Comparison of ENCODE assay signal across 12 mouse cellular contexts in the genomic region with DNA sequence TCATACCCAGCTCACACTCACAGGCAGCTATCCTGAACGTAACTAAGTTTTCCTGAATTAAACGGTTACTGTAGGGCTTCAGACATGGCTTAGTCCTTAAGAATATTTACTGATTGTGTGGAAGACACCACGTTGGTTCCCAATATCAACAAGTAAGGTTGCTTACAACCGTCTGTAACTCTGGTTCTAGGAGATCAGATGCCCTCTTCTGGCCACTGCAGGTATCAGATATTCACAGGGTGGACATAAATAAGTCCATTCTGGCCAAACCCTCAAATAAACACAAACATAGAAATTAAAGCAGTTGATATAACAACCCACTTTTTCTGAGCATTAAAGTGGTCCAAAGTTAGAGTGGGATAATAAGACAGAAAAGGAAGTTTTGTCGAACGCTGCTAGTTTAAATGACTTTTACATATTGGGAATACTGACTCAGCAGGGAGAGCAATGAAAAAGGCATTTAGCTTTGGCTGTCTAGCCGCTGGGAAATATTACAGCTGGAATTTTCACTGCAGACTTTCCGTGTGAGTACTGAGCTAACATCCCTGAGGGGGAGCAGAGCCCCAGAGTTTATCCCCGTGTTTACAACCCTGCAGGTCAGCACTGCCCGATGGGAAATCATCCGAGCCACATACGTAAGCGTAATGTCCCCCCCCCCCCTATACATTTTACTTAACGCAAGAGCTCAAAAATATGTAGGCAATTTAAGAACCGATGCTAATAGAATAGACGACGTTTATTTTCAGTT.
A peak's percentile ranks its signal among the peaks of the same experiment; 100 is the strongest.
DNase-seq lines count a peak whose midpoint lies in the region; ATAC-seq and TF ChIP-seq lines count a peak whose summit lies in the region.
"Had no signal": no experiment of that assay in that cellular context is flagged by ENCODE, and none has a peak within 500 bp of the region (broad histone marks: within the 10 kb centered on the region; RNA-seq: fewer than 3 reads in every experiment).

No protein-coding gene starts in this region.

- H3K9me3 ChIP-seq in hindbrain, postnatal 0 days (ENCODE audit: low read length): no peaks in the 10 kb centered on the region
- H3K9me3 ChIP-seq in hindbrain, embryonic 16.5 days (ENCODE audit: control insufficient read depth, low read length): no peaks in the 10 kb centered on the region
- H3K9me3 ChIP-seq in E14TG2a.4 (ENCODE audit: low read length): peaks cover 5% of the 10 kb centered on the region; the same call in 1 of the 2 replicates
- H3K9me3 ChIP-seq: heart, embryonic 13.5 days; lung, embryonic 15.5 days; neural tube, embryonic 12.5 days had no signal

- no peak overlapping the region for H3K4me3 ChIP-seq in hindbrain, postnatal 0 days (ENCODE audit: low read length)
- H3K4me3 ChIP-seq in hindbrain, embryonic 16.5 days (ENCODE audit: low read length): no peak overlapping the region
- H3K4me3 ChIP-seq in E14TG2a.4 (replicated peaks; ENCODE audit: low read length): no peak overlapping the region
- H3K4me3 ChIP-seq: erythroblast, embryonic 14.5 days; heart, embryonic 13.5 days; lung, embryonic 15.5 days; neural tube, embryonic 12.5 days had no signal

- no peak overlapping the region for H3K9ac ChIP-seq in hindbrain, postnatal 0 days (replicated peaks; ENCODE audit: low read length)
- no peak overlapping the region for H3K9ac ChIP-seq in hindbrain, embryonic 16.5 days (ENCODE audit: low read depth, low read length)
- H3K9ac ChIP-seq: heart, embryonic 13.5 days; lung, embryonic 15.5 days; neural tube, embryonic 12.5 days had no signal

- H3K27me3 ChIP-seq in hindbrain, postnatal 0 days (ENCODE audit: insufficient read depth, low read length): no peaks in the 10 kb centered on the region
- no peaks in the 10 kb centered on the region for H3K27me3 ChIP-seq in hindbrain, embryonic 16.5 days (replicated peaks; ENCODE audit: control insufficient read depth, insufficient read depth, low read length)
- no peaks in the 10 kb centered on the region for H3K27me3 ChIP-seq in E14TG2a.4 (ENCODE audit: insufficient read depth, low read length)
- H3K27me3 ChIP-seq: heart, embryonic 13.5 days; lung, embryonic 15.5 days; neural tube, embryonic 12.5 days had no signal

- H3K4me1 ChIP-seq in hindbrain, postnatal 0 days (ENCODE audit: insufficient read depth, low read length): no peaks in the 10 kb centered on the region
- H3K4me1 ChIP-seq in hindbrain, embryonic 16.5 days (ENCODE audit: control insufficient read depth, insufficient read depth, low read depth, low read length): no peaks in the 10 kb centered on the region
- H3K4me1 ChIP-seq in E14TG2a.4 (replicated peaks; ENCODE audit: low read depth, low read length): no peaks in the 10 kb centered on the region
- H3K4me1 ChIP-seq: heart, embryonic 13.5 days; lung, embryonic 15.5 days; neural tube, embryonic 12.5 days had no signal

- H3K36me3 ChIP-seq in hindbrain, postnatal 0 days (ENCODE audit: insufficient read depth, low read length): no peaks in the 10 kb centered on the region
- H3K36me3 ChIP-seq in hindbrain, embryonic 16.5 days (ENCODE audit: control insufficient read depth, insufficient read depth, low read length): no peaks in the 10 kb centered on the region
- no peaks in the 10 kb centered on the region for H3K36me3 ChIP-seq in E14TG2a.4 (ENCODE audit: insufficient read depth, low read length)
- H3K36me3 ChIP-seq: heart, embryonic 13.5 days; lung, embryonic 15.5 days; neural tube, embryonic 12.5 days had no signal

- H3K27ac ChIP-seq in hindbrain, postnatal 0 days: no peak overlapping the region
- no peak overlapping the region for H3K27ac ChIP-seq in hindbrain, embryonic 16.5 days (ENCODE audit: low read depth, low read length)
- H3K27ac ChIP-seq: heart, embryonic 13.5 days; lung, embryonic 15.5 days; neural tube, embryonic 12.5 days had no signal

- ATAC-seq in hindbrain, postnatal 0 days: no peak
- no peak for ATAC-seq in hindbrain, embryonic 16.5 days

- H3K4me2 ChIP-seq in hindbrain, postnatal 0 days (ENCODE audit: low read depth, low read length): no peak overlapping the region
- H3K4me2 ChIP-seq in hindbrain, embryonic 16.5 days (ENCODE audit: low read length): no peak overlapping the region; the same call in 1 of the 2 replicates
- H3K4me2 ChIP-seq: heart, embryonic 13.5 days; lung, embryonic 15.5 days; neural tube, embryonic 12.5 days had no signal

- no peak for DNase-seq in hindbrain, postnatal 0 days (ENCODE audit: low spot score)
- peak; percentile 7 for DNase-seq in brain, adult 2 months (ENCODE audit: low read depth, low spot score)
- peak; percentile 41 for DNase-seq in kidney, postnatal 10 days
- no peak for DNase-seq in spleen, postnatal 10 days (ENCODE audit: low spot score in 2 of 2)
- DNase-seq in spleen, postnatal 36 days (ENCODE audit: low spot score in 2 of 2): no peak
- no peak for DNase-seq in thymus, postnatal 36 days

- TF ChIP-seq CTCF in hindbrain, postnatal 0 days (IDR thresholded peaks at IDR 0.05; ENCODE audit: low read depth): peak; percentile 49
- peak; percentile 12; the same call in 1 of the 2 replicates for TF ChIP-seq CTCF in E14TG2a.4 (conservative IDR thresholded peaks at IDR 0.05; ENCODE audit: low read length)

- 73% methylated on average over 17 of the region's 17 CpGs for WGBS in hindbrain, postnatal 0 days
- WGBS in hindbrain, embryonic 16.5 days: 73% methylated on average over 17 of the region's 17 CpGs

Comparison
In these comparisons a context has a peak if more than half of its experiments do, and no peak if none do; other contexts are left out.
1. DNase-seq: peak in brain, adult 2 months (single experiment) and kidney, postnatal 10 days (single experiment); none in hindbrain, postnatal 0 days (single experiment), spleen, postnatal 10 days (0 of 2), spleen, postnatal 36 days (0 of 2) and thymus, postnatal 36 days (0 of 2).